Mouse (Mus musculus) embryo, embryonic 11.5 days (tissue): ENCODE measurements around the gene Ticrr.

Source experiments
- DNase-seq: peaks from one replicate; pipeline ENCODE4 v3.0.0-alpha.2; 2012; ENCODE audit warnings: low read depth, low spot score

Gene Ticrr

DNA sequence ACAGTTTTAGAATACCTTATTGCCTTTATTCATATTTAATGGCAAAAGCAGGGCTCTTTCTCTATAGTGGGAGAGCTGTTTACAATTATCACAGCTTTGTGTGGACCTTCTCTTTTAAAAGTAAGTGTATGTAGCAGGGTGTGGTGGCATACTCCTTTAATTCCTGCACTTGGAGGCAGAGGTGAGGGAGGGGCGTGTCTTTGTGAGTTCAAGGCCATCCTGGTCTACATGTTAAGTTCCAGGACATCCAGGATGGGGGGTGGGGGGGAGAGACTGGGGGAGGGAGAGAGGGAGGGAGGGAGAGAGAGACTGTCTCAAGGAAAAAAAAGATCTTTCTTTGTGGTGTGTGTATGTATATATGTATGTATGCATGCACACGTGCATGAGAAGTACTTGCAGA lies 20.2 kb downstream of the Ticrr start:
- DNase-seq = no peak

DNA sequence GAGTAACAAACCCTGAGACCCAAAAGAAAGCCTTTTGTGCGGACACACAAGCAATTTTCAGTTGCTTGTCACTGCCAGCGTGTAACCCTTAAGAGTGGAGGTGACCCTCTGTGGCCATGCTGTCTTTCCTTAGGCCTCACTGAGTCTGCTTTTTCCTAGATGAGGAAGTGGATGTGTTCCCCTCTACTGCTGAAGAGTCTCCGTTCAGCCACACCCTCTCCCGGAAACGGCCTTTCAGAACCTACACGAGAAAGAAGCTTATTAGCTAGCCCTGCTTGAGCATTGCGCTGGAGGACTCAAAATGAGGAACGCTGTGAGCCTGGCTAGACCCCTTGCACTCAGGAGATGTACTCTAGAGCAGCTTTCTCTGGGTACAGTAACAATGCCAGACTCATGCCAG lies 36.5 kb downstream of the Ticrr start:
- DNase-seq = no peak

DNA sequence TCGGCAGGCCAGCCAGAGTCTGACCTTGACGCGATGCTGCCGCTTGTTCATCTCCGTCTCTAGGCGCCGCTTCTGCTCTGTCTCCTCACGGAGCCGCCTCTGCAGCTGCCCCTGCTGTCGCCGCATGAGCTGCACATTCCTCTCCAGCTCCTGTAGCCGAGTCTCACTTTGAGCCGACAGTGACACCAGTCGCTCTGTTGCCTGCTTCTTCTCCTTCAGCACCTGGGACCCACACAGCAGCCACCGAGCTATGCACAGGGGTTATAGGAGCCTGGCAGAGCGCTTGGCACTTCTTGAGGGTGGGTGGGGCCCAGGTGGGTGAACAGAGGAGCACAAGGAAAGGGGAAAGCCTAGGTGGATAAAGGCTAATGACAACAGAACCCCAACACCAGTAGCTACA lies 42.8 kb downstream of the Ticrr start:
- no peak for DNase-seq

DNA sequence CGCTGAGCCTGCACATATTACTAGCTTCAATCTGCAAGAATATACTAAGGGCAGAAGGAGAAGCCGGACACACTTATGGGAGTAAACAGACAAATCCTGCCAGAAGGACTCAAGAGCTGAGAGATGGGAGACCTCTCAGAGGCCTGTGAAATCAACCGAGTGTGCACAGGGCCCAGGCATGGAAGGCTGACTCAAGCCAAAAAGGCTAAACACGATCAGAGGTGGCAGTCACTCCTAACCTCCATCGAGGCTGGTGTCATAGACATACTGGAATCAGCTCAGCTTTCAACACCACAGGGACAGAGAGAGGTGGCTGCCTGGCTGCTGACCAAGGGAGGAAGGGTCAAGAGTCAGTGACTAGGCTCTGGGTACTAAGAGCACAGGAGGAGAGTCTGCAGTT lies 45.2 kb downstream of the Ticrr start:
- DNase-seq = no peak

DNA sequence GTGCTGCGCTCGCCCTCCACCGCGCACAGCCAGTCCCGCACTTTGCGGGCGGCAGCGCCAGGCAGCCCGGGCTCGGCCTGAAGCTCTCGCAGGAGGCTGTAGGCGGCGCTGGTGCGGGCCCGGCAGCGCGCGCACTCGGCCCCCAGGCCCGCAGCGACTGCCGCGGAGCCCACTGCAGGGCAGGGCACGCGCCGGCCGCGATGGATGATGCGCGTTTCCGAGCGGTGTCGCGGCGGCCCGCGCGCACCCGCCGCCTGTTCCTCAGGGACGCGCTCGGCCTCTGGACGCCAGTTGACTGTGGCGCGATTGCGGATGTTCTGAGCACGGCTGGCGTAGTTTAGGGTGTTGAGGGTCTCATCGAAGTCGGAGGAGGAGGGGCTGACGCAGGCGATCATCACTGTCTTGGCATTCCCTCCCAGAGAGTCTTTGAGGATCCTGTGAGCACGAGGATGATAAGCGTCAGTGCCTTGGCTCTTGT lies 50.2 kb downstream of the Ticrr start:
- DNase-seq = peak; percentile 58

- DNase-seq = no peak
These were observed 50.8 kb downstream of the Ticrr start for GRCm38 (mm10) chr7:79710831-79711230.

DNA sequence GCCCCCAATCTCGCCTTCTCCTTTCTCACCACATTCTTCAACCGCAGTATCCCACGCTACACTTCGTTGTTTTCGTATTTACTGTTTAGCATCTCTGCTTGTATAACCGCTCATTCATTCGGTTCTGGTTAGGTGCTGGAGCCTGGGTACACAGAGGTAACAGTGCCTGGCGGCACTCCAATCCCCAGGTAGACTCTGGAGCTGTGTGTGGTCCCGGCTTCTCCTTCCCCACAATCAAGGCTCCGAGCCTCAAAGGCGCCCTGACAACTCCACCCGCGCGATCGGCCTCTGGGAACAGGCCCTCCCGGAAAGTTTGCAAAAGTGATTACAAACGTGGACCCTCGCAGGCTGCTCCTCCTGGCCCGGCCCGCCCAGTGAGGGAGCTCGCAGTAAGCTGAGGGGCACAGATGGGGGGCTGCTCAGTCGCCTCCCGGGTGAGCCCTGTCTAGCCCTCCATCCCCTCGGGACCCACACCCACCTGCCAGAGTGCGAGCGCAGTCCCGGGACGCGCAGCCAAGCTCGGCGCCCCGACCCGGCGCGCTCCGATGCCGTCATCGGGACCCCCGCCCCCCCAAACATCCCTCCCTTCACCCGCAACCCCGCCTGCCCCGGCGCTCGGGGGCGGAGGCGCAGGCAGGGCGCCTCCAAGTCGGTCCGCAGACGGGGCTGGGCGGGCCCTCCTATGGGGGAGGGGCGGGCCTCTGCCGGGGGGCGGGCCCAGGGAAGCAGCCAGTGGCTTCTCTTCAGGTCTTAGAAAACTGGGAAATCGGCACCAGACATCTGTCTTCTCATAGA lies 55.4 kb downstream of the Ticrr start, which contains the start of gene Kif7:
Gene Kif7 (minus strand): TSS at position 534 of the 795 bp plus-strand sequence.
- peak; percentile 83 for DNase-seq

DNA sequence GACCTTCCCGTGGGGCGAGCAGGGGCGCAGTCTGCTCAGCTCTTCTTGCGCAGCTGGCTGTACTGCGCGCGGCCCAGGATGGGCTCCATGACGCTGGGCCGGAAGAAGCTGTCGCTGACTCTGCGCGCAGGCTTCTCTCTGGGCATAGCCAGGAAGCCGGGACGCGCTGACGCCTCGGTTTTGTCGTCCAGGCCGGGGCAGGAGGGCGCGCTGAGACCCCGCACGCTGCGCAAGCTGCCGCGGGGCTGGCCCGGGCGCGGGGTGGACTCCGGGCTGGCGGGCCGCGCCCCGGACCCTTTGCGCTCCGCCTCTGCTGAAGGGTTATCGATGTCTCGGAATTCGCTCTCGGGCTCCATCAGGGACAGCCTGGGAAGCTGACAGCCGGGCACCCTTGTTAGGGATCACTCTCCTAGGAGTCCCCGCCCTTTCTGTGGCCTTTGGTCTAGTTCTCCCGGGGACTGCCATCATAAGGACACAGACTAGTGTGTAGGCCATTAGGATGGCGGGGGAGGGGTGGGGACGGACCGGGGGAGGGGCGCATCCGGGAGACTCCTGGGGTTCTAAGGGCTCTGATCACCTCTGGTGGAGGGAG lies 61.5 kb downstream of the Ticrr start:
- no peak for DNase-seq

- DNase-seq = no peak
These were observed 67.1 kb downstream of the Ticrr start for GRCm38 (mm10) chr7:79727091-79727490.

DNA sequence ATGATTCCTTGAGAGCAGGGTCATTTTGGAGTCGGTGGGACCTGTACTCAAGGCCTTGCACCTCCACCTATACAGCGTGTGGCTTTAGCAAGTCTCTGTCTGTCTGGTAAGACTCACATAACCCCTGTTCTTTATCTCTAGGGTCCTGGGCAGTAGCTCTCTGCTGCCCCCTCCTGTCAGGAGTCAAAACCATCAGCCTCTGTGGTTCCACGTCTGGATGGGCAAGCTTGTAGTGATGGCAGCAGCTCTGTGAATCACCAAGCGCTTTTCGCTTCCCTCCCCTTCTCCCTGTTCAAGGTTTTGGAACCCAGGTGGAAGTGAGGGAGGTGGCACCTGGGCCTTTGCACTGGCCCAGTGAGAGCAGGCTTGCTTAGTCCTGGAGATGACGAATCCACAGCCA lies 68.2 kb downstream of the Ticrr start:
- DNase-seq = peak; percentile 61

DNA sequence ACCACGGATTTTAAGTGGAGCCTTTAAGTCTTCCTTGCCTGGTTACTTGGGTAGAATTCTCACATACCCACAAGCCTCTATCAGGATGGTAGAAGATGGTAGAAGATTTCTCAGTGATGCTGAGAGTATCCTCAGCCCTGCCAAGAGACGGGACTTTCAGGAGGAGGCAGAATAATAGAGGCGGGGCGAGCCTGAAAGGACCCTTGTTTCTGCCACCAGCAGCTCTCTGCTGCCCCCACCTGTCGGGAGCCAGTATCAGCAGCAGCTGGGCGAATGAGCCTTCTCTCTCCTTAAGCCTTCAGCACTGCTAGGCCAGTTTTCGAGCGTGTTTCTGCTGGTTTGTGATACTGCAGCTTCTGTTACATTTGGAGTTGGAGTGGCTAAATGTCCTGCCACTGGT lies 69.2 kb downstream of the Ticrr start:
- DNase-seq = peak; percentile 57

DNA sequence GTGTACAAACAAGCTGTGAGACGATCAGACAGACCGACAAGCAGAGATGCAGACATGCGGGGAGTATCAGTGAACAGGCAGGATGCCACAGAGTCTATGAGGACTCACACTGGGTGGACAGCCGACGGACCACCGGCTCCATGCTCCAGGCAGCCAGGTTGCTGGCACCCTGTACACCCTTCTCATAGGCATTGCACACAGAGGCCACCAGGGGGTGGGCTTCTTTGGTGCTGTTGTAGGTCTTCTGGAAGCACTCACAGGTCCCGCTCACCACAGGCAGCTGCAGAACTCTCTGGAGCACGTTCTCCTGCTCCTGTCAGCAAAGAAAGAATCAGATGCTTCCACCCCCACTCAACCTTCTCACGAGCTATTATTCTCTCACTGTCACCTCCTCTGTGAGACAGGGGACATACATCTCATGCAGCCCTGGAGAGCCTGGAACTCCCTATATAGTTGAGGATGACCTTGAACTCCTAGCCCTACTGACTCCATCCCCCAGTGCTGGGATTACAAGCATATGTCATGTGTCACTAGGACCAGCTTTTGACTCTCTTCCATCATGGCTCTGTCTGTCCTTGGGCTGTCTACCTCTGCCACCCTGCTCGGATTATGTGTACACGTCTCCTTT lies 69.9 kb downstream of the Ticrr start:
- DNase-seq = no peak

- no peak for DNase-seq
These were observed 71.4 kb downstream of the Ticrr start for GRCm38 (mm10) chr7:79731438-79731837.

DNA sequence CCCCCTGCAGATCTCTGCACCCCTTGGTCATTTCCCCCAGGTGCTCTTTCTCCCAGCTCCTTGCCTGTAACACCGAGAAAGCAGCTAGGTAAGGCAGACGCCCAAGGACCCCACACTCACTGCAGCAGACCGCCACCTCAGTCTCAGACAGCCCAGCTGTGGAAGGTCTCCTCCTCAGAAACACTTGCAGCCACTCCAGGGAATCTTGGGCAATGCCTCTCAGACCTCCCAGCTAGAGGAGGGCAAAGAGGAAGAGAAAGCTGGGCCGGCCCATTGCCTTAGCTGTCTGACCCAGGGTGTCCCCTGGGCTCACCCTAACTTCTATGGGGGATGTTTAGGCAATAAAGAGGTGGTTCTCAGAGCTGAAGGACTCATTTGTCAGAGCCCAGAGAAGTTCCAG lies 72.6 kb downstream of the Ticrr start, which contains the start of gene Plin1:
Gene Plin1 (minus strand): TSS at position 282 of the 400 bp plus-strand sequence.
- DNase-seq = no peak

- no peak for DNase-seq
These were observed 74.6 kb downstream of the Ticrr start for GRCm38 (mm10) chr7:79734563-79734962.

- no peak for DNase-seq
These were observed 76.5 kb downstream of the Ticrr start for GRCm38 (mm10) chr7:79736511-79736910.

DNA sequence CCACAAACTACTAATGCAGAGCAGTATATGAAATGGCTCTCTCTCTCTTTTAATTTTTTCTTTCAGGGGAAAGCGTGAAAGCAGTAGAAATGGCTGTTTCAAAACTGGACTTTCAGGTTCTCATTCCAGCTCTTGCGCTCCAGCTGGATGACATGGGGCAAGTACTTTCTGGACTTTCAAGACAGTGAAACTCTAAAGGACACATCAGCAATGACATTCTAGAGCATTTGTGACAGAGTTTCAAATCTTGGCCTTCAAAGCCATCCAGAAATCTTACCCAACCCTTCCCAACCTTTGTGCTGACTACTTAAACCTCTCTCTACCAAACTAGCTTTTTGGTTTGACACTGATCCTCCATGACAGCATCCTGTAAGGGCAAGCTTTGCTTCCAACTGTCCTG lies 78.9 kb downstream of the Ticrr start:
- DNase-seq = no peak

- DNase-seq = no peak
These were observed 80.3 kb downstream of the Ticrr start for GRCm38 (mm10) chr7:79740279-79740678.

- DNase-seq = no peak
These were observed 82.3 kb downstream of the Ticrr start for GRCm38 (mm10) chr7:79742277-79742658.

GRCm38 (mm10) chr7:79742659-79743536 lies 82.9 kb downstream of the Ticrr start, which contains the start of the genes Pex11a and Wdr93:
Gene Pex11a (minus strand): TSS chr7:79743131.
Gene Wdr93 (plus strand): TSS chr7:79743163.
- DNase-seq = peak; percentile 66

GRCm38 (mm10) chr7:79744051-79744450 lies 84.1 kb downstream of the Ticrr start:
- DNase-seq = no peak
